Mouse (Mus musculus) neural tube, embryonic 14.5 days (tissue): ENCODE results near the gene Cdhr4. TPM values are rescaled to one million over a fixed set of nuclear protein-coding genes. Genes with fewer than 3 reads are reported as not detected.

Experiments used
- ATAC-seq: fragments of 200-750 bp; cut with Nextera tagmentation; 2 replicates; pipeline ENCODE4 v1.8.0; 2017; ENCODE audit warnings: low read depth, mild to moderate bottlenecking, moderate TSS enrichment, moderate library complexity
- H3K27ac ChIP-seq: fragments of 300-500 bp; sonication (generic); 2 replicates; pipeline ENCODE4 v1.5.1; 2014; ENCODE audit warnings: low read depth, mild to moderate bottlenecking, control low read depth, low read length, moderate library complexity, mixed read lengths
- H3K27me3 ChIP-seq: fragments of 300-500 bp; sonication (generic); 2 replicates; pipeline ENCODE4 v1.6.1; 2014; ENCODE audit warnings: low read length; ENCODE audit not compliant: control insufficient read depth, insufficient read depth
- H3K36me3 ChIP-seq: fragments of 300-500 bp; sonication (generic); 2 replicates; pipeline ENCODE4 v1.6.1; 2014; ENCODE audit warnings: low read length, mixed read lengths; ENCODE audit not compliant: control insufficient read depth, insufficient read depth
- H3K4me1 ChIP-seq: fragments of 300-500 bp; sonication (generic); 2 replicates; pipeline ENCODE4 v1.6.1; 2014; ENCODE audit warnings: low read length; ENCODE audit not compliant: control insufficient read depth, insufficient read depth
- H3K4me2 ChIP-seq: fragments of 300-500 bp; sonication (generic); 2 replicates; pipeline ENCODE4 v1.6.1; 2014; ENCODE audit warnings: mild to moderate bottlenecking, low read depth, low read length, control low read depth
- H3K4me3 ChIP-seq: fragments of 300-500 bp; sonication (generic); 2 replicates; pipeline ENCODE4 v1.5.1; 2014; ENCODE audit warnings: low read depth, low read length, control low read depth, mixed read lengths
- H3K9ac ChIP-seq: fragments of 300-500 bp; sonication (generic); replicated peaks from 2 replicates; pipeline ENCODE4 v1.6.1; 2014; ENCODE audit warnings: low read depth, mild to moderate bottlenecking, control low read depth, low read length, mixed read lengths
- H3K9me3 ChIP-seq: fragments of 300-500 bp; sonication (generic); 2 replicates; pipeline ENCODE4 v1.6.1; 2016; ENCODE audit warnings: low read length; ENCODE audit not compliant: control insufficient read depth
- WGBS: fragments of 180-500 bp; shearing (Covaris S2); extraction: QIAGEN DNeasy Blood & Tissue Kit; methylation state at CpG from one replicate; pipeline ENCODE4 v1.1.7; 2014; 5-methylcytosine and 5-hydroxymethylcytosine counted together
- polyA plus RNA-seq: library from polyadenylated mRNA; unstranded; fragments of >200 nt; fragmentation: Nextera tagmentation; extraction: Ambion mirVana; gene quantifications from 2 replicates; pipeline ENCODE4 v1.2.1, GENCODE M21; 2014

Cdhr4 gene
- polyA plus RNA-seq, 1 experiment from 2014 or later, result 1.2 TPM

GRCm38 (mm10) chr9:107983421-107983890 is 8.8 kb upstream of the Cdhr4 start:
- Histone ChIP-seq H3K9me3 (no peaks in the 10 kb centered on the region), H3K4me2 (peak overlapping the region; percentile 67; the same call in 1 of the 2 replicates), H3K27ac (peak overlapping the region; percentile 82), H3K27me3 (peaks cover 9% of the 10 kb centered on the region), H3K36me3 (no peaks in the 10 kb centered on the region), H3K9ac (no peak overlapping the region), H3K4me3 (peak overlapping the region; percentile 46; the same call in 1 of the 2 replicates), H3K4me1 (no peaks in the 10 kb centered on the region)
- 24% methylated on average over 4 of the region's 4 CpGs for WGBS
- ATAC-seq, result no peak

- no peaks in the 10 kb centered on the region for H3K36me3 ChIP-seq
- H3K9me3 ChIP-seq, result no peaks in the 10 kb centered on the region
- H3K9ac ChIP-seq, result peak overlapping the region; percentile 41; the same call in 1 of the 2 replicates
- peak overlapping the region; percentile 67 for H3K4me2 ChIP-seq
- peaks cover 9% of the 10 kb centered on the region for H3K27me3 ChIP-seq
- peak overlapping the region; percentile 46 for H3K4me3 ChIP-seq
- no peak for ATAC-seq
- WGBS, result 72% methylated on average over 19 of the region's 19 CpGs
- no peaks in the 10 kb centered on the region for H3K4me1 ChIP-seq
- H3K27ac ChIP-seq, result peak overlapping the region; percentile 82
Measured at GRCm38 (mm10) chr9:107984052-107984753, 8.1 kb upstream of the Cdhr4 start.

- H3K9me3 ChIP-seq, result no peaks in the 10 kb centered on the region
- H3K27me3 ChIP-seq, result peaks cover 9% of the 10 kb centered on the region
- peak overlapping the region; percentile 67 for H3K4me2 ChIP-seq
- H3K4me1 ChIP-seq, result no peaks in the 10 kb centered on the region
- ATAC-seq, result no peak
- H3K4me3 ChIP-seq, result peak overlapping the region; percentile 46
- 64% methylated on average over 9 of the region's 9 CpGs for WGBS
- H3K27ac ChIP-seq, result peak overlapping the region; percentile 82; the same call in 1 of the 2 replicates
- peak overlapping the region; percentile 41 for H3K9ac ChIP-seq
- no peaks in the 10 kb centered on the region for H3K36me3 ChIP-seq
Measured at GRCm38 (mm10) chr9:107984754-107985055, 7.6 kb upstream of the Cdhr4 start.

GRCm38 (mm10) chr9:107985131-107986119 is 6.9 kb upstream of the Cdhr4 start, which contains the start of gene Inka1:
Gene Inka1, minus strand, starts transcription at chr9:107985879.
- no peaks in the 10 kb centered on the region for H3K4me1 ChIP-seq
- WGBS, result under 1% methylated on average over 58 of the region's 58 CpGs

GRCm38 (mm10) chr9:107986376-107986775 is 5.9 kb upstream of the Cdhr4 start:
- ATAC-seq, result peak; percentile 58; the same call in 1 of the 2 replicates
- Histone ChIP-seq H3K4me3 (peak overlapping the region; percentile 46; the same call in 1 of the 2 replicates), H3K36me3 (no peaks in the 10 kb centered on the region), H3K27ac (no peak overlapping the region), H3K9ac (no peak overlapping the region), H3K27me3 (peaks cover 9% of the 10 kb centered on the region), H3K4me1 (no peaks in the 10 kb centered on the region), H3K9me3 (no peaks in the 10 kb centered on the region), H3K4me2 (peak overlapping the region; percentile 67; the same call in 1 of the 2 replicates)
- WGBS, result 6% methylated on average over 18 of the region's 18 CpGs

More at GRCm38 (mm10) chr9:107985131-107986119, 6.9 kb upstream of the Cdhr4 start, which contains the start of gene Inka1:
- H3K27ac ChIP-seq, result peak within 1 kb of the TSS; percentile 82
- no peaks in the 10 kb centered on the region for H3K36me3 ChIP-seq
- peak within 1 kb of the TSS; percentile 67 for H3K4me2 ChIP-seq
- ATAC-seq, result peak; percentile 79
- H3K9me3 ChIP-seq, result no peaks in the 10 kb centered on the region
- H3K9ac ChIP-seq, result peak within 1 kb of the TSS; percentile 41
- peak within 1 kb of the TSS; percentile 46 for H3K4me3 ChIP-seq
- H3K27me3 ChIP-seq, result peaks cover 9% of the 10 kb centered on the region

- H3K9ac ChIP-seq, result no peak overlapping the region
- no peak overlapping the region for H3K27ac ChIP-seq
- no peak overlapping the region for H3K4me3 ChIP-seq
- H3K4me1 ChIP-seq, result no peaks in the 10 kb centered on the region
- peaks cover 9% of the 10 kb centered on the region for H3K27me3 ChIP-seq
- H3K36me3 ChIP-seq, result no peaks in the 10 kb centered on the region
- H3K4me2 ChIP-seq, result no peak overlapping the region
- no peaks in the 10 kb centered on the region for H3K9me3 ChIP-seq
- no peak for ATAC-seq
- 76% methylated on average over 3 of the region's 3 CpGs for WGBS
Measured at GRCm38 (mm10) chr9:107987950-107988349, 4.3 kb upstream of the Cdhr4 start.

GRCm38 (mm10) chr9:107993013-107993412 is 716 bp downstream of the Cdhr4 start:
- 86% methylated on average over 11 of the region's 11 CpGs for WGBS
- H3K4me1 ChIP-seq, result no peaks in the 10 kb centered on the region
- H3K36me3 ChIP-seq, result no peaks in the 10 kb centered on the region
- no peak for ATAC-seq
- no peaks in the 10 kb centered on the region for H3K9me3 ChIP-seq
- no peak overlapping the region for H3K9ac ChIP-seq
- no peak overlapping the region for H3K4me3 ChIP-seq
- no peak overlapping the region for H3K4me2 ChIP-seq
- H3K27me3 ChIP-seq, result no peaks in the 10 kb centered on the region
- H3K27ac ChIP-seq, result no peak overlapping the region

- H3K9ac ChIP-seq, result no peak overlapping the region
- H3K4me3 ChIP-seq, result no peak overlapping the region
- no peak overlapping the region for H3K27ac ChIP-seq
- no peaks in the 10 kb centered on the region for H3K27me3 ChIP-seq
- no peaks in the 10 kb centered on the region for H3K4me1 ChIP-seq
- no peaks in the 10 kb centered on the region for H3K9me3 ChIP-seq
- WGBS, result 81% methylated on average over 2 of the region's 2 CpGs
- H3K36me3 ChIP-seq, result no peaks in the 10 kb centered on the region
- H3K4me2 ChIP-seq, result no peak overlapping the region
- ATAC-seq, result no peak
Measured at GRCm38 (mm10) chr9:107994464-107994863, 2.2 kb downstream of the Cdhr4 start.
